Mouse (Mus musculus): ENCODE results near the gene Sar1a. TPM values are rescaled to one million over a fixed set of nuclear protein-coding genes. Genes with fewer than 3 reads are reported as not detected.

Sar1a gene
- polyA plus RNA-seq, 1 experiment from 2014 or later: 248 TPM

DNA sequence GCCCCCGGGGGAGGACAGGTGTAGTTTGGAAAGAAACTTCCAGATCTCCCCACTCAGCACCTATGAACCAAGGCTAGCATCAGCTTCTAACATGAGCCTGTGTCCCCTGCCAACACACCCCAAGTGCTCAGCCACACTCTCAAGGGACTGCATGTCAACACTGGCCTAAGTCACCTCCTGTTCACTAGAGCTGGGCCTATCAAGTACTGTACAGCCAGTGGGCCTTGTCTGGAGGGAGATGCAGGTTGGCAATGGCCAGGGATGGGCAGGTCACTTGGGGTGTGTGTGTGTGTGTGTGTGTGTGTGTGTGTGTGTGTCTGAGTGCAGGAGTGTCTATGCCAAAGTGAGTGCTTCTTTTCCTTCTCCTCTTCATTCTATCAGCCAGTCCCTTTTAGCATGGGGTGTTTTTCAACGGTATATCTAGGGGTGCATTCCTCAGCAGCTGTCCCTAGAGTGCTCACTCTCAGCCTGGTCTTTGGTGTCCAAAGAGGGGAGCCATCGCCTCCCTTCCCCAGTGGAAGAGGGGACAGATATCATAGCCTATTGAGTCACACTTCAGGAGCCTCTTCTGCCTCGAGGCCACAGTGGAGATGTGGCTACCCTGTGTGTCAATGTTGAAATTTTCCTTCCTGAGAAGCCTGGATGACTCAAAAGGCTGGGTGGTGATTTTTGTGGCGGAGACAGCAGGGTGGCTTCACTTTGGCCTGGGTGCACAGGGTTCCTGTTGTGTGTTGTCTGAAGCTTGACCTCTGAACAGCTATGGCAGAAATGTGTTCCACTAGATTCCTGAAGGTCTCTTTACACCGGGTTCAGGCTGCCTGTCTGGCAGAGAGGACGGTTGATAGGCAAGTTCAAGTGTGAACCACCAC is 36.1 kb downstream of the Sar1a start:
- H3K9ac ChIP-seq (ENCODE audit: low read depth, low read length): no peak overlapping the region
- H3K36me3 ChIP-seq (ENCODE audit: control insufficient read depth, insufficient read depth, low read length): no peaks in the 10 kb centered on the region
- DNase-seq (ENCODE audit: low spot score) (no peak), ATAC-seq (ENCODE audit: low FRiP score) (no peak)
- WGBS: 73% methylated on average over 7 of the region's 7 CpGs
- no peak overlapping the region for H3K4me3 ChIP-seq (ENCODE audit: low read depth, low read length)
- H3K4me1 ChIP-seq (replicated peaks; ENCODE audit: control insufficient read depth, insufficient read depth, low read length): no peaks in the 10 kb centered on the region
- H3K9me3 ChIP-seq (ENCODE audit: control insufficient read depth, low read length): no peaks in the 10 kb centered on the region
- H3K27ac ChIP-seq (ENCODE audit: low read depth, low read length): no peak overlapping the region
- H3K4me2 ChIP-seq (replicated peaks; ENCODE audit: low read depth, low read length): no peak overlapping the region
- peaks cover 4% of the 10 kb centered on the region for H3K27me3 ChIP-seq (ENCODE audit: control insufficient read depth, insufficient read depth, low read length)

DNA sequence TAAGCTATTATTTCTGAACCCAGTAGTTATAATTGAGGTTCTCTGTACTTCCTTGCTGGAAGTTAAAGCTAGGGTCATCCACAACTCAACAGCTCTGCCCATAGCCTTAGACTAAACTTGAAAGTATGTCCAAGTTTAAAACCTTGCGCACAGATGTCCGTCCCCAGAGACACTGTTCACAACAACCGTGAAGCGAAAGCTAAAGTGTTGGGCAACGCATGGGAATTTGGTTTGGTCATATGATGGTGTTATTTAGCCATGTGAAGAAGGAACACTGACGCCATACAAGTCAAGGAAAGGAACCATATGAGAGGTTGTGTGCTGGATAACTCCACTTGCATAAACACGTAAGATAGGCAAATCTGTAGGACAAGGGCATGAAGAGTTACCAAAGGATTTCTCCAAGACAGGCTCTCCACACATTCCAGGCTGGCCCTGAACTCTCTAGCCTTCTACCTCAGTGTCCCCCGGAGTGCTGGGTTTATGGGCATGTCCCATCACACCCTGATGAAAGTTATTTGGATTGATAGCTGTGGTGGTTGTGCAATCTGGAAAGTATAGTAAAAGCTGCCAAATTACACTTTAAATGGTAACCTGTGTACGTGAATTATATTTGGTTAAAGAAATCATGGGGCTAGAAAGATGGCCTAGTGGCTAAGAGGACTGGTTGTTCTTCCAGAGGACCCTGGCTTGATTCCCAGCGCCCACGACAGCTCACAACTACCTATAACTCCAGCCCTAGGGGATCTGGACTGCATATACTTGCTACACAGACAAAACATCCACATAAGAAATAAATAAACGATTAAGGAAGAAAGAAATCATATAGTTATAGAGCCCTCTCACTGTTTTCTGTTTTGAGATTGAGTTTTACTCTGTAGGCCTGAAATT is 37.6 kb downstream of the Sar1a start:
- no peak overlapping the region for H3K4me2 ChIP-seq (replicated peaks; ENCODE audit: low read depth, low read length)
- no peaks in the 10 kb centered on the region for H3K9me3 ChIP-seq (ENCODE audit: control insufficient read depth, low read length)
- no peaks in the 10 kb centered on the region for H3K4me1 ChIP-seq (replicated peaks; ENCODE audit: control insufficient read depth, insufficient read depth, low read length)
- WGBS: 89% methylated on average over 12 of the region's 12 CpGs
- no peak overlapping the region for H3K9ac ChIP-seq (ENCODE audit: low read depth, low read length)
- H3K4me3 ChIP-seq (ENCODE audit: low read depth, low read length): no peak overlapping the region
- peaks cover 4% of the 10 kb centered on the region for H3K27me3 ChIP-seq (ENCODE audit: control insufficient read depth, insufficient read depth, low read length)
- DNase-seq (ENCODE audit: low spot score) (no peak), ATAC-seq (ENCODE audit: low FRiP score) (no peak)
- H3K36me3 ChIP-seq (ENCODE audit: control insufficient read depth, insufficient read depth, low read length): no peaks in the 10 kb centered on the region
- H3K27ac ChIP-seq (ENCODE audit: low read depth, low read length): no peak overlapping the region

DNA sequence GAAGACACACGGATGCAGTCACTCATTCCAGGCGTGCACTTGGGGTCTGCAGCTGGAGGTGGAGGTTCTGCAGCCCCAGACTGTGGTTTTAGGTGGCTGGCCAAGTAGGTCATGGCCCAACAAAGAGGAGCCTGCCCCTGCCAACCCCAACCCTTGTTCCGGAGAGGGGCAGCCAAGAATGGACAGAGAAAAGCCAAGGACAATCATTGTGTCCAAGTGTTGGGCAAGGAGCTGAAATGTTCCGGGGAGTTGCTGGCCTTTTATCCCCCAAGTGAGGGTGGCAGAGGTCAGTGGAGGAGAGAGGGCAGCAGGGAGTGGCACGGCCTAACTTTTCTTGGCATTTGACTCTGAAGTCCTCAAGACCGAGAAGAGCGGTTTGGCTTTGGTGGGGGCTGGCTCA is 40.2 kb downstream of the Sar1a start:
- H3K9ac ChIP-seq (ENCODE audit: low read depth, low read length): no peak overlapping the region
- H3K27me3 ChIP-seq (ENCODE audit: control insufficient read depth, insufficient read depth, low read length): peaks cover 4% of the 10 kb centered on the region
- H3K4me2 ChIP-seq (replicated peaks; ENCODE audit: low read depth, low read length): no peak overlapping the region
- DNase-seq (ENCODE audit: low spot score) (no peak), ATAC-seq (ENCODE audit: low FRiP score) (no peak)
- H3K36me3 ChIP-seq (ENCODE audit: control insufficient read depth, insufficient read depth, low read length): no peaks in the 10 kb centered on the region
- no peaks in the 10 kb centered on the region for H3K4me1 ChIP-seq (replicated peaks; ENCODE audit: control insufficient read depth, insufficient read depth, low read length)
- WGBS: 89% methylated on average over 7 of the region's 7 CpGs
- H3K4me3 ChIP-seq (ENCODE audit: low read depth, low read length): no peak overlapping the region
- no peak overlapping the region for H3K27ac ChIP-seq (ENCODE audit: low read depth, low read length)
- no peaks in the 10 kb centered on the region for H3K9me3 ChIP-seq (ENCODE audit: control insufficient read depth, low read length)

DNA sequence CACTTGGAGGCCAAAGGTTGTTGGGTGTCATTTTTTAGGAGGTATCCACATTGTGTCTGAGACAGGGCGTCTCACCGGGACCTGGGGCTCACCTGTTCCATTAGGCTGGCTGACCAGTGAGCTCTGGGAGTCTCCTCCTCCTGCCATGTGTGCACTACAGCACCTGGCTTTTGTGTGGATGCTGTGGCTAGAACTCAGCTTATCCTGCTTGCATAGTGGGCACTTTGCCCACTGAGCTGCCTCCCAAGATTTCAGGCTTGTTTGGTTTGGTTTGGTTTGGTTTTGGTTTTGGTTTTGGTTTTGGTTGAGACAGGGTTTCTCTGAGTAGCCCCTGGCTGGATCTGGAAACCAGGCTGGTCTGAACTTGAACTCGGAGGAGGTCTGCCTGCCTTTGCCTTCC is 42.1 kb downstream of the Sar1a start:
- Histone ChIP-seq H3K4me1 (replicated peaks; ENCODE audit: control insufficient read depth, insufficient read depth, low read length) (no peaks in the 10 kb centered on the region), H3K27me3 (ENCODE audit: control insufficient read depth, insufficient read depth, low read length) (no peaks in the 10 kb centered on the region), H3K4me3 (ENCODE audit: low read depth, low read length) (no peak overlapping the region), H3K36me3 (ENCODE audit: control insufficient read depth, insufficient read depth, low read length) (no peaks in the 10 kb centered on the region), H3K9me3 (ENCODE audit: control insufficient read depth, low read length) (no peaks in the 10 kb centered on the region), H3K4me2 (replicated peaks; ENCODE audit: low read depth, low read length) (no peak overlapping the region), H3K9ac (ENCODE audit: low read depth, low read length) (no peak overlapping the region), H3K27ac (ENCODE audit: low read depth, low read length) (no peak overlapping the region)
- 79% methylated on average over 3 of the region's 3 CpGs for WGBS
- no peak for ATAC-seq (ENCODE audit: low FRiP score)
- DNase-seq (ENCODE audit: low spot score): no peak

DNA sequence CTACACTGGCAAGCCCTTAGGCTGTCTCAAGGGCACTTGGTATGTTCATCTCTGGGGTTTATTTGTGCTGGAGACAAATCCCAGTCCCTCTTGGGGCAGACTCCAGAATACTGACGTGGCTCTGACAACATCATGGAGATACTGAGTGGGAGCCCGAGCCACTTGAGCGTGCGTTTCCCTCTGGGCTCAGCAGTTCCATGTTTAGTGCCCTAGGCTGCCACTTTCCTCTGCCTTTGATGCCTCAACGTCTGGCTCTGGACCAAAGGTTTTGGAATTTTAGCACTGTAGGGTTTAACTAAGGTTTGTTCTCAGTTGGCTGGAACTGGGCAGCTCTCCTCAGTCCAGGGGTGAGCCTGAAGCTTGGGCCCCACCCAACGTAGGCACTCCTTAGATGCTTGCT is 43.2 kb downstream of the Sar1a start:
- H3K4me2 ChIP-seq (replicated peaks; ENCODE audit: low read depth, low read length): no peak overlapping the region
- DNase-seq (ENCODE audit: low spot score): no peak
- no peaks in the 10 kb centered on the region for H3K27me3 ChIP-seq (ENCODE audit: control insufficient read depth, insufficient read depth, low read length)
- no peaks in the 10 kb centered on the region for H3K4me1 ChIP-seq (replicated peaks; ENCODE audit: control insufficient read depth, insufficient read depth, low read length)
- 76% methylated on average over 6 of the region's 6 CpGs for WGBS
- no peak for ATAC-seq (ENCODE audit: low FRiP score)
- no peaks in the 10 kb centered on the region for H3K36me3 ChIP-seq (ENCODE audit: control insufficient read depth, insufficient read depth, low read length)
- H3K4me3 ChIP-seq (ENCODE audit: low read depth, low read length): no peak overlapping the region
- H3K27ac ChIP-seq (ENCODE audit: low read depth, low read length): no peak overlapping the region
- H3K9ac ChIP-seq (ENCODE audit: low read depth, low read length): no peak overlapping the region
- no peaks in the 10 kb centered on the region for H3K9me3 ChIP-seq (ENCODE audit: control insufficient read depth, low read length)

DNA sequence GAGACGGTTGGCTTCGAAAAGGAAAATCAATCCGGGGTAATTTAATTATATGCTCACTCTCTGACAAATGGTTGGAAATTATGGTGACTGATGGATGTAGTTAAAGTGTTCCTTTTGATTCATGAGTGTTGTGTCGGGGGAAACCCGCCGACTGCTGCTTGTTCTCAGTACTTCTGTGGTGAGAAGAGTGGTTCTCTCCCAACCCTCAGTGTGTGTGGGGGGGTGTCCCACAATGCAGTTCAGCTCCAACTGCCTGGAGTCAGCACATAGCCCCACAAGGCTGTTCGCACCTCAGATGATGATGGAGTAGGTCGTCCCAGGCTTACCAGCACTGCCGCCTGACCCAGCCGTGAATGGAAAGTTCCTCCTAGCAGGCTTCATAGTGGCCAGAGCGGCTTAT is 49.1 kb downstream of the Sar1a start:
- Histone ChIP-seq H3K27ac (ENCODE audit: low read depth, low read length) (no peak overlapping the region), H3K27me3 (ENCODE audit: control insufficient read depth, insufficient read depth, low read length) (no peaks in the 10 kb centered on the region), H3K9ac (ENCODE audit: low read depth, low read length) (no peak overlapping the region), H3K4me2 (replicated peaks; ENCODE audit: low read depth, low read length) (no peak overlapping the region), H3K36me3 (ENCODE audit: control insufficient read depth, insufficient read depth, low read length) (no peaks in the 10 kb centered on the region), H3K4me1 (replicated peaks; ENCODE audit: control insufficient read depth, insufficient read depth, low read length) (no peaks in the 10 kb centered on the region), H3K9me3 (ENCODE audit: control insufficient read depth, low read length) (no peaks in the 10 kb centered on the region), H3K4me3 (ENCODE audit: low read depth, low read length) (no peak overlapping the region)
- 77% methylated on average over 11 of the region's 11 CpGs for WGBS
- ATAC-seq (ENCODE audit: low FRiP score) (no peak), DNase-seq (ENCODE audit: low spot score) (no peak)

DNA sequence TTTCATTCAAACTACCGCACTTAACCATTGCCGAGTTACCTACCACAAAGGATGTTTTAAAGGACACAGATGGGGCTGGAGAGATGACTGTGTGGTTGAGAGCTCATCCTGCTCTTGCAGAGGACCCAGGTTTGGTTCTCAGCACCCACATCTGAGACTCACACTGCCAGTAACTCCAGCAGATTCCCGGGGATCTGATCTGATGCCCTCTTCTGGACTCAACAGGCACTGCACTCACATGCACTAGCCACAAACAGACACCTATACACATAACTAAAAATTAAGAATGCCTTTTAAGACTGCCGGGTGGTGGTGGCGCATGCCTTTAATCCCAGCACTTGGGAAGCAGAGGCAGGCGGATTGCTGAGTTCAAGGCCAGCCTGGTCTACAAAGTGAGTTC is 50.1 kb downstream of the Sar1a start:
- WGBS: 97% methylated on average over 6 of the region's 6 CpGs
- H3K4me3 ChIP-seq (ENCODE audit: low read depth, low read length): no peak overlapping the region
- no peaks in the 10 kb centered on the region for H3K9me3 ChIP-seq (ENCODE audit: control insufficient read depth, low read length)
- H3K4me2 ChIP-seq (replicated peaks; ENCODE audit: low read depth, low read length): no peak overlapping the region
- no peak overlapping the region for H3K27ac ChIP-seq (ENCODE audit: low read depth, low read length)
- DNase-seq (ENCODE audit: low spot score) (no peak), ATAC-seq (ENCODE audit: low FRiP score) (no peak)
- no peak overlapping the region for H3K9ac ChIP-seq (ENCODE audit: low read depth, low read length)
- no peaks in the 10 kb centered on the region for H3K27me3 ChIP-seq (ENCODE audit: control insufficient read depth, insufficient read depth, low read length)
- no peaks in the 10 kb centered on the region for H3K4me1 ChIP-seq (replicated peaks; ENCODE audit: control insufficient read depth, insufficient read depth, low read length)
- no peaks in the 10 kb centered on the region for H3K36me3 ChIP-seq (ENCODE audit: control insufficient read depth, insufficient read depth, low read length)

DNA sequence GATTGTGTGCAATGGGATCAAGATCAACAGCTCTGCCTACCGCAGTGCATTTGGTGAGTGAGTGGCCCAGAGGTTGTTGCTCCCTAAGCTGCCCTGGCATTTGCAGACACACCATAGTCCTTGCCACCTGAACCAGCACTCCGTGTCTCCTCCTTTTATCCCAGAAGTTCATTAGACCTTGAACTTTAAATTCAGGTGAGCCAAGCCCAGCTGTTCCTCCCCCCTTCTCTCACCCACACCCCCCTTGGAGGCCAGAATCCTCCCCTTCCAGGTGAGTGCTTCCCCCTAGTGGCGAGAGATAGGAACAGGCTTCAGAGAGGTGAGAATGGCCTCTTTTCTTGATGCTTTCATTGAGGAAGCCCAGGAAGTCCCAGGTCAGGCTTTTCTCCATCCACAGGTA is 54.3 kb downstream of the Sar1a start:
- Histone ChIP-seq H3K4me2 (replicated peaks; ENCODE audit: low read depth, low read length) (no peak overlapping the region), H3K4me3 (ENCODE audit: low read depth, low read length) (no peak overlapping the region), H3K27ac (ENCODE audit: low read depth, low read length) (no peak overlapping the region), H3K36me3 (ENCODE audit: control insufficient read depth, insufficient read depth, low read length) (no peaks in the 10 kb centered on the region; the same call in 1 of the 2 replicates), H3K9me3 (ENCODE audit: control insufficient read depth, low read length) (no peaks in the 10 kb centered on the region), H3K27me3 (ENCODE audit: control insufficient read depth, insufficient read depth, low read length) (no peaks in the 10 kb centered on the region), H3K4me1 (replicated peaks; ENCODE audit: control insufficient read depth, insufficient read depth, low read length) (no peaks in the 10 kb centered on the region), H3K9ac (ENCODE audit: low read depth, low read length) (no peak overlapping the region)
- DNase-seq (ENCODE audit: low spot score) (peak; percentile 54), ATAC-seq (ENCODE audit: low FRiP score) (no peak)
- 36% methylated on average over 3 of the region's 3 CpGs for WGBS
